Mouse (Mus musculus) hindbrain, embryonic 16.5 days (tissue): Measurements from ENCODE around the gene Hspbap1. TPM values are rescaled to one million over a fixed set of nuclear protein-coding genes. Genes with fewer than 3 reads are reported as not detected.

Experiments
- ATAC-seq: fragments of 200-750 bp; cut with Nextera tagmentation; 2 replicates; pipeline ENCODE4 v1.8.0; 2017; ENCODE audit warnings: moderate TSS enrichment, moderate library complexity
- H3K27ac ChIP-seq: fragments of 300-500 bp; sonication (generic); 2 replicates; pipeline ENCODE4 v1.5.1; 2014; ENCODE audit warnings: low read depth, mild to moderate bottlenecking, control low read depth, low read length, moderate library complexity
- H3K27me3 ChIP-seq: fragments of 300-500 bp; sonication (generic); replicated peaks from 2 replicates; pipeline ENCODE4 v1.6.1; 2014; ENCODE audit warnings: low read length; ENCODE audit not compliant: control insufficient read depth, insufficient read depth
- H3K36me3 ChIP-seq: fragments of 300-500 bp; sonication (generic); 2 replicates; pipeline ENCODE4 v1.6.1; 2014; ENCODE audit warnings: mild to moderate bottlenecking, low read length, moderate library complexity, mixed read lengths; ENCODE audit not compliant: control insufficient read depth, insufficient read depth
- H3K4me1 ChIP-seq: fragments of 300-500 bp; sonication (generic); 2 replicates; pipeline ENCODE4 v1.6.1; 2014; ENCODE audit warnings: low read depth, low read length; ENCODE audit not compliant: control insufficient read depth, insufficient read depth
- H3K4me2 ChIP-seq: fragments of 300-500 bp; sonication (generic); 2 replicates; pipeline ENCODE4 v1.6.1; 2014; ENCODE audit warnings: mild to moderate bottlenecking, low read length, control low read depth, moderate library complexity
- H3K4me3 ChIP-seq: fragments of 300-500 bp; sonication (generic); 2 replicates; pipeline ENCODE4 v1.5.1; 2014; ENCODE audit warnings: mild to moderate bottlenecking, low read length, control low read depth, moderate library complexity
- H3K9ac ChIP-seq: fragments of 300-500 bp; sonication (generic); 2 replicates; pipeline ENCODE4 v1.6.1; 2014; ENCODE audit warnings: low read depth, mild to moderate bottlenecking, control low read depth, low read length, moderate library complexity
- H3K9me3 ChIP-seq: fragments of 300-500 bp; sonication (generic); 2 replicates; pipeline ENCODE4 v1.6.1; 2014; ENCODE audit warnings: mild to moderate bottlenecking, low read length, moderate library complexity; ENCODE audit not compliant: control insufficient read depth
- WGBS: fragments of 180-500 bp; shearing (Covaris S2); extraction: QIAGEN DNeasy Blood & Tissue Kit; methylation state at CpG from one replicate; pipeline ENCODE4 v1.1.7; 2014; 5-methylcytosine and 5-hydroxymethylcytosine counted together
- polyA plus RNA-seq: library from polyadenylated mRNA; unstranded; fragments of >200 nt; fragmentation: Nextera tagmentation; extraction: Ambion mirVana; gene quantifications from 2 replicates; pipeline ENCODE4 v1.2.1, GENCODE M21; 2015

Gene Hspbap1
- polyA plus RNA-seq, 1 experiment from 2014 or later, result 12.7 TPM

DNA sequence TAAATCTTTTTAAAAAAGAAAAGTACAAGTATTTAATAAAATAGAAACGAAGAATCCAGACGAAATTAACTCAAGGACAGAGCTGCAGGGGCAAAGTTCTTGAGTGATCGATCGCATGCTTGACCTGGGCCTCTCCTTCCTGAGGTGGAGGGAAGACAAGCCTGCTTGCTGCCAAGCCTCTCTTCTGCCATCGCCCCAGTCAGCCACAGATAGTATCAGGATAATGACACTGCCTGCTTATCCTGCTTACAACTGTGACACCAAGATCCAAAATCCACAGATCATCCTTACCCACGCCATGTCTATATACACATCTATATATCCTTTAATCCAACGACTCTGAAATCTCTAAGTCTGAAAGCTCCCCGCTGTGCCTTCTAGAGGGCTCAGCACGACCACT is 13.5 kb upstream of the Hspbap1 start:
- no peak overlapping the region for H3K4me2 ChIP-seq
- H3K9ac ChIP-seq, result no peak overlapping the region
- H3K4me1 ChIP-seq, result no peaks in the 10 kb centered on the region; the same call in 1 of the 2 replicates
- 92% methylated on average over 9 of the region's 9 CpGs for WGBS
- no peak overlapping the region for H3K4me3 ChIP-seq
- no peaks in the 10 kb centered on the region for H3K27me3 ChIP-seq
- no peak for ATAC-seq
- H3K27ac ChIP-seq, result no peak overlapping the region
- H3K9me3 ChIP-seq, result no peaks in the 10 kb centered on the region
- no peaks in the 10 kb centered on the region for H3K36me3 ChIP-seq

DNA sequence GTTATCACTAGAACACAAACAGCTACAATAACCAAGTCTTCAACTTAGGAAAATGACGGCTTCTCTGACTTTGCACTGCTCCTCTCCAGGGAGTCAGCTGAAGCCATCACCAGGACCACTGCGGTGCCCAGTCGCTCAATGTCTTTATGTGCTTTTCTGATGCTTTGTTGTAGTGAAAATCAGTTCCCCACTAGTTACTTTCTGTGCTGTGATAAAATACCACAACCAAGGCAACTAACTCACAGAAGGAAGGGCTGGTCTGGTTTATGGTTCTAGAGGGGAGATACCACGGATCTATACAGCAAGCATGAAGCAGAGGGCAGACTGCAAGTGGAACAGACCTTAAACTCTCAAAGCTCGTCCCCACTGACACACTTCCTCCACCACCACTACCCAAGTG is 10.8 kb upstream of the Hspbap1 start:
- Histone ChIP-seq H3K4me2 (no peak overlapping the region), H3K9me3 (no peaks in the 10 kb centered on the region), H3K4me3 (no peak overlapping the region), H3K9ac (no peak overlapping the region), H3K27me3 (no peaks in the 10 kb centered on the region), H3K27ac (no peak overlapping the region), H3K4me1 (no peaks in the 10 kb centered on the region; the same call in 1 of the 2 replicates), H3K36me3 (no peaks in the 10 kb centered on the region)
- 86% methylated on average over 5 of the region's 5 CpGs for WGBS
- no peak for ATAC-seq

DNA sequence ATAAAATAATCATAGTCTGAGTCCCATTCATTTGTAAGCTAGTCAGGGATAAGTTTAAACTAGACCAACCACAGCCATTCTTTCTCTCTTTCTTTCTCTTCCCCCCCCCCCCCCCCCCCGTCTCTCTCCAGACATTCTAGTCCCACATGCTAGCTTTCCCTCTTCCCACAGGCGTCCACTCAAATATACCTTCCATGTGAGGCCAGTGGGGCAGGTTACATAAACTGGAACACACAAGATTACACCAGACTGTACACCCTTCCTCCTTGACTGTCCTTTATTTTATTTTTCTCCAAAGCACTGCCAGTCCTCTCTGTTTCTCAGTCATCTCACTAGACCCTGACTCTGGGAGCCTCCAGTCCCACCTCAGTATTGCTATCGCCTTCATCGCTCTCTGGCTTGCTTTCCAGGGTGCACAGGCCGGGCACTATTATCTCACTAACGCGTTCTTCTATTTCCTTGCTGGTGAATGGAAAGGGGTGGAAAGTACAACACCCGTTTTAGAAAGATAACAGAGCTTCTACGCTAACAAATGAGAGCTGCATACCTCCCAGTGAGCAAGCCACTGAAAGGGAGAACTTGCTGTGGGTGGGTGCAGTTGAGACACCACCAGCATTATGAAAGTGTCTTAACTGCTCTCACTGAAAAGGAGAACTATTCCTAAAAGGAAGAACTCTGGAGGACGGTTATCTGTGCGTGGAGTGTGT is 6.4 kb upstream of the Hspbap1 start:
- no peak overlapping the region for H3K9ac ChIP-seq
- WGBS, result 81% methylated on average over 10 of the region's 11 CpGs
- H3K27ac ChIP-seq, result no peak overlapping the region
- peaks cover 12% of the 10 kb centered on the region for H3K4me1 ChIP-seq
- H3K4me3 ChIP-seq, result no peak overlapping the region
- no peaks in the 10 kb centered on the region for H3K9me3 ChIP-seq
- no peak for ATAC-seq
- H3K27me3 ChIP-seq, result no peaks in the 10 kb centered on the region
- no peaks in the 10 kb centered on the region for H3K36me3 ChIP-seq
- H3K4me2 ChIP-seq, result no peak overlapping the region

DNA sequence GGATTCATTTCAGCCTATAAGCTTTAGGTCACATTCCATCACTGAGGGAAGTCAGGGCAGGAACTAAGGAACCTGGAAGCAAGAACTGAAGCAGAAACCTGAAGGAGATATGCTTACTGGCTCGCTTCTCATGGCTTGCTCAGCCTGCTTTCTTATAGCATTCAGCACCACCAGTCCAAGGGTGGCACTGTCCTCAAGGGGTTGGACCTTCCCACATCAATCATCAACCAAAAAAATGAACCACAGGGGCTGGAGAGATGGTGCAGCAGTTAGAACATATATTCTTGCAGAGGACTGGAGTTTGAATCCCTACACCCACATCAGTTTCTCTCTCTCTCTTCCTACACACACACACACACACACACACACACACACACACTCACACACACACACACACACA is 5.2 kb upstream of the Hspbap1 start:
- no peak overlapping the region for H3K4me2 ChIP-seq
- H3K9ac ChIP-seq, result no peak overlapping the region
- ATAC-seq, result no peak
- 77% methylated on average over 1 of the region's 1 CpGs for WGBS
- no peak overlapping the region for H3K4me3 ChIP-seq
- H3K27me3 ChIP-seq, result no peaks in the 10 kb centered on the region
- H3K9me3 ChIP-seq, result no peaks in the 10 kb centered on the region
- H3K36me3 ChIP-seq, result no peaks in the 10 kb centered on the region
- H3K27ac ChIP-seq, result no peak overlapping the region
- H3K4me1 ChIP-seq, result peaks cover 14% of the 10 kb centered on the region

DNA sequence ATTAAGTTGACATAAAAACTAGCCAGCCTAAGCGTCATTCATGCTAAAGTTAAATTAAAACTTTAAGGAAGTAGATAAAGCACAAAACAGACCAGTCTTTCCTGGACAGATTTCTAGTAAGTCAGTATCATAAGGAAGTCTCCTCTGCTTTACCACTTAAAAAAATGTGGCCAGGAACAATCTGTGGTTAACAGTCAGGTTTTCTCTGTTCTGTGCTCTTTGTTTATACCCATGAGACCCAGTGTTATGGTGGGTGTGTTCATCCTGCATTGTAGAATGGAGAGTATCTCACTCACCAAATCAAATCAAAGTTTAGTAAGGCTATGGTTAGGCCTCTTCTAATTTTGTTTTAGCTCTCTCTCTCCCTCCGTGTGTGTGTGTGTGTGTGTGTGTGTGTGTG is 4.7 kb upstream of the Hspbap1 start:
- no peaks in the 10 kb centered on the region for H3K27me3 ChIP-seq
- 79% methylated on average over 2 of the region's 2 CpGs for WGBS
- no peak overlapping the region for H3K9ac ChIP-seq
- no peak overlapping the region for H3K27ac ChIP-seq
- H3K4me1 ChIP-seq, result peaks cover 14% of the 10 kb centered on the region
- no peak overlapping the region for H3K4me2 ChIP-seq
- no peak for ATAC-seq
- no peaks in the 10 kb centered on the region for H3K9me3 ChIP-seq
- H3K4me3 ChIP-seq, result no peak overlapping the region
- no peaks in the 10 kb centered on the region for H3K36me3 ChIP-seq

DNA sequence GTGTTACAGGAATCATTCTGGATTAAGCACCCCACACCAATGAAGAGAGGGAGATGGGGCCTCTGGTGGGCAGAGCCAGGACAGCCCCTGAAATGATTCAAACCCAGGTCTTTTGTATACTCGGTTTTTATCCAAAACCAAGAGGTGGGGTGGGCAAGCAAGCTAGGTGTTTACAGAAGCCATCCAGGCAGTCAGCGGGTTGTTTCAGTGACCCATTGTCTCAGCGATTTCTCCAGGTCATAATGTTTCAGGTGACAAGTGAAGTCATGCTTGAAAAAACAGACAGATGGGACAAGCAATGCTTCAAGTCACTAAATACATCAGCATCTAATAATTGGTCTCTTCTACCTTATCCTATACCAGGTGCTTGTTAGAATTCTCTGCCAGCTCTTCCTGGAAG is 3.8 kb upstream of the Hspbap1 start:
- no peaks in the 10 kb centered on the region for H3K9me3 ChIP-seq
- no peak overlapping the region for H3K27ac ChIP-seq
- no peak overlapping the region for H3K4me2 ChIP-seq
- peaks cover 20% of the 10 kb centered on the region for H3K4me1 ChIP-seq
- no peak for ATAC-seq
- no peak overlapping the region for H3K9ac ChIP-seq
- H3K36me3 ChIP-seq, result no peaks in the 10 kb centered on the region
- H3K27me3 ChIP-seq, result no peaks in the 10 kb centered on the region
- 86% methylated on average over 3 of the region's 3 CpGs for WGBS
- H3K4me3 ChIP-seq, result no peak overlapping the region

DNA sequence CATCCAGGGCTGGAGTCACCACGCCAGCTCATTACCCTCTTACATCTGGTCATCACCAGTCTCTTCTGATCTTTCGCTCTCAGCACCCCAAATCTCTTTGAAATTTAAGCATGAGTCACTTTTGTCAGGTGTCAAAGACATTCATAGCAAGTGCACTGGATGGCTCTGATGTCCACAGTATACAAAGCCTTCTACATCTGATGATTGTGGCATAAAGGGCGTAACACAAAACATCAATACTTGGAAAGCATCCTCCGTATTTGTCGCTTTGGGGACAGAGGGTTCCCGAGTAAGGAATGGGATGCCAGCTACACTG is 1.7 kb upstream of the Hspbap1 start:
- H3K4me2 ChIP-seq, result peak overlapping the region; percentile 94
- no peaks in the 10 kb centered on the region for H3K36me3 ChIP-seq
- peaks cover 23% of the 10 kb centered on the region for H3K4me1 ChIP-seq
- H3K4me3 ChIP-seq, result peak overlapping the region; percentile 85
- 20% methylated on average over 6 of the region's 6 CpGs for WGBS
- peak overlapping the region; percentile 93 for H3K9ac ChIP-seq
- no peaks in the 10 kb centered on the region for H3K27me3 ChIP-seq
- no peak for ATAC-seq
- no peak overlapping the region for H3K27ac ChIP-seq
- H3K9me3 ChIP-seq, result no peaks in the 10 kb centered on the region

DNA sequence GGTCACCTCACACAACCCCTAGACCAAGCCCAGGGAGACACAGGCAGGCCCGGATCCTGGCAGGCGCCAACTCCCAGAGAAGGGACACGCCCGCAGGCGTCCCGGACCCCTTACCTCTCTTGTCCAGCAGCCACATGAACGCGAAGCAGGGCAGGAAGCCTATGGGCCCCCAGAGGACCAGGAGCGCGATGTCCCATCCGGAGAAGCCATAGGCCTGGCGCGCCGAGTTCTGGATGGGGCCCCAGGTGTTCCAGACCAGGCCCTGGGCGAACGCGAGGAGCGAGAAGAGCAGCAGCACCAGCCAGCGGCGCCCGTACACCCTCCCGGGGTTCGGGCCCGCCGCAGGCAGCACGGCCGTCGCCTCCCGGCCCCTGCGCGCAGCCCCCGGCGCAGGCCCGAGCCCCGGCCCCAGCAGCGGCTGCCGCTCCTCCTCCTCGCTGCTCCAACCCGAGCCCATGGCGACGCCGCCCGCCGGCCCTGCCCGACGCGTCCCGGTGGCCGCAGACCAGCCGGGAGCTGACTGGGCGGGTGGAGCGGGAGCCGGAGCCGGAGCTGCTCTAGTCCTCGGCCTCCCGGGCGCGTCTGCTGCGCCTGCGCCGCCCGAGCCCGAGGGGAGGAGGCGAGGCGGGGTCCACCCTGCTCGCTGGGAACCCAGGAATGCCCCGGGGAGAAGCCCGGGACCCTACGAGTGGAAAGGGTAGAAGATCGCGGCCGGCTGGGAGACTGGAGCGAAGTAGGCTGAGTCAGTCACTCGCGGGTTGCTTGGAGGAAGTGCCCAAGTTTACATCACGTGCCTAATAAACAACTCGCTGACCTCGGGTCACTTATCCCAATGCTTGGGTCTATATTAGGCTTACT is 1.2 kb upstream of the Hspbap1 start, which contains the start of gene Dirc2:
Gene Dirc2 (minus strand): TSS at position 572 of the 858 bp plus-strand sequence.
- H3K4me3 ChIP-seq, result peak within 1 kb of the TSS; percentile 85
- H3K9ac ChIP-seq, result peak within 1 kb of the TSS; percentile 93
- no peaks in the 10 kb centered on the region for H3K36me3 ChIP-seq
- H3K9me3 ChIP-seq, result no peaks in the 10 kb centered on the region
- H3K4me2 ChIP-seq, result peak within 1 kb of the TSS; percentile 94
- no peaks in the 10 kb centered on the region for H3K27me3 ChIP-seq
- peak; percentile 87 for ATAC-seq
- peak within 1 kb of the TSS; percentile 76 for H3K27ac ChIP-seq
- WGBS, result 0% methylated on average over 52 of the region's 78 CpGs
- H3K4me1 ChIP-seq, result peaks cover 23% of the 10 kb centered on the region

DNA sequence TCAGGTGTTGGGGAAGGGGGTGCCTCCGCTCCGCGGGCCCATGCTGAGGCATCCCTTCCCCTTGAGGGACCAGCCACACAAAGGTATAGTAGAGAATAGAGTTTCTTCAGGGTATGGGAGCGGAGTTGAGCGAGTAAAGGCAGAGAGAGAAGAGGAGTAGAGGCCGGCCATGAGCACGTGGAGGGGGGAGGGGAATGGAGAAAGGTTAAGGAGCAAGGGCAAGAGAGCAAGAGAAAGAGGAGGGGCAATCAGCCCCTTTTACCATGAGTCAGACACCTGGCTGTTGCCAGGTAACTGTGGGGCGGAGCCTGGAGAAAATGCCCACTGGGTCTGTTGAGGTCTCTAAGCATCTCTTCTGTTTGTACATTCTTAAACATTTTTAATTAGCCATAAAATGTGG is 966 bp downstream of the Hspbap1 start:
- Histone ChIP-seq H3K4me1 (peaks cover 23% of the 10 kb centered on the region), H3K9me3 (no peaks in the 10 kb centered on the region), H3K4me3 (peak overlapping the region; percentile 85), H3K4me2 (peak overlapping the region; percentile 94), H3K27ac (no peak overlapping the region), H3K27me3 (no peaks in the 10 kb centered on the region), H3K36me3 (no peaks in the 10 kb centered on the region), H3K9ac (no peak overlapping the region)
- no peak for ATAC-seq
- 15% methylated on average over 8 of the region's 8 CpGs for WGBS
